Mouse (Mus musculus) right cerebral cortex, postnatal 25 days (tissue): Measurements from ENCODE around the gene Ptges3.
A peak's percentile ranks its signal among the peaks of the same experiment; 100 is the strongest.

Experiments used
- DNase-seq: peaks from one replicate; pipeline ENCODE4 v3.0.0; 2022

The Ptges3 gene

GRCm38 (mm10) chr10:128093496-128094294 is 34.9 kb downstream of the Ptges3 start:
- DNase-seq, result peak; percentile 15

GRCm38 (mm10) chr10:128094340-128094968 is 35.7 kb downstream of the Ptges3 start:
- DNase-seq, result peak; percentile 47

GRCm38 (mm10) chr10:128095003-128095636 is 36.4 kb downstream of the Ptges3 start:
- no peak for DNase-seq

- no peak for DNase-seq
Measured at GRCm38 (mm10) chr10:128096313-128096692, 37.5 kb downstream of the Ptges3 start.

GRCm38 (mm10) chr10:128096693-128097586 is 38.2 kb downstream of the Ptges3 start:
- DNase-seq, result peak; percentile 87

- peak; percentile 37 for DNase-seq
Measured at GRCm38 (mm10) chr10:128097587-128097971, 38.8 kb downstream of the Ptges3 start.

- no peak for DNase-seq
Measured at GRCm38 (mm10) chr10:128110103-128110761, 51.5 kb downstream of the Ptges3 start.

- no peak for DNase-seq
Measured at GRCm38 (mm10) chr10:128111227-128111626, 52.5 kb downstream of the Ptges3 start.

GRCm38 (mm10) chr10:128123833-128124232 is 65.1 kb downstream of the Ptges3 start:
- no peak for DNase-seq

GRCm38 (mm10) chr10:128124831-128125230 is 66.1 kb downstream of the Ptges3 start:
- no peak for DNase-seq

GRCm38 (mm10) chr10:128125951-128126350 is 67.2 kb downstream of the Ptges3 start:
- DNase-seq, result no peak
